Mouse (Mus musculus) lung, embryonic 14.5 days (tissue): ENCODE results near the gene Brsk1. TPM values are rescaled to one million over a fixed set of nuclear protein-coding genes. Genes with fewer than 3 reads are reported as not detected.

Experiments used
- ATAC-seq: fragments of 200-750 bp; cut with Nextera tagmentation; 2 replicates; pipeline ENCODE4 v1.8.0; 2017; ENCODE audit warnings: mild to moderate bottlenecking, moderate TSS enrichment, moderate library complexity; ENCODE audit not compliant: insufficient read depth
- DNase-seq: peaks from one replicate; pipeline ENCODE4 v3.0.0-alpha.2; 2015
- H3K27ac ChIP-seq: fragments of 300-500 bp; sonication (generic); 2 replicates; pipeline ENCODE4 v1.5.1; 2014; ENCODE audit warnings: low read depth, mild to moderate bottlenecking, moderate library complexity
- H3K27me3 ChIP-seq: fragments of 300-500 bp; sonication (generic); 2 replicates; pipeline ENCODE4 v1.6.1; 2014; ENCODE audit warnings: low read length, control low read depth; ENCODE audit not compliant: insufficient read depth
- H3K36me3 ChIP-seq: fragments of 300-500 bp; sonication (generic); 2 replicates; pipeline ENCODE4 v1.6.1; 2014; ENCODE audit warnings: control low read depth; ENCODE audit not compliant: insufficient read depth
- H3K4me1 ChIP-seq: fragments of 300-500 bp; sonication (generic); 2 replicates; pipeline ENCODE4 v1.6.1; 2014; ENCODE audit warnings: antibody characterized with exemption, control low read depth; ENCODE audit not compliant: insufficient read depth
- H3K4me2 ChIP-seq: fragments of 300-500 bp; sonication (generic); 2 replicates; pipeline ENCODE4 v1.6.1; 2014; ENCODE audit warnings: mild to moderate bottlenecking
- H3K4me3 ChIP-seq: fragments of 300-500 bp; sonication (generic); 2 replicates; pipeline ENCODE4 v1.5.1; 2014; ENCODE audit warnings: low read depth, low read length
- H3K9ac ChIP-seq: fragments of 300-500 bp; sonication (generic); 2 replicates; pipeline ENCODE4 v1.6.1; 2014
- H3K9me3 ChIP-seq: fragments of 300-500 bp; sonication (generic); 2 replicates; pipeline ENCODE4 v1.6.1; 2016; ENCODE audit warnings: low read depth, low read length, control low read depth
- CTCF ChIP-seq: IDR thresholded peaks from 2 replicates; pipeline ENCODE4 v1.5.1; 2016; ENCODE audit warnings: antibody characterized with exemption, low read depth
- WGBS: fragments of 180-500 bp; shearing (Covaris S2); extraction: QIAGEN DNeasy Blood & Tissue Kit; methylation state at CpG from one replicate; pipeline ENCODE4 v1.1.7; 2014; 5-methylcytosine and 5-hydroxymethylcytosine counted together
- polyA plus RNA-seq: library from polyadenylated mRNA; unstranded; fragments of >200 nt; fragmentation: Nextera tagmentation; extraction: Ambion mirVana; gene quantifications from 2 replicates; pipeline ENCODE4 v1.2.1, GENCODE M21; 2014

Brsk1 gene
- polyA plus RNA-seq, 1 experiment from 2014 or later, result 1.6 TPM

DNA sequence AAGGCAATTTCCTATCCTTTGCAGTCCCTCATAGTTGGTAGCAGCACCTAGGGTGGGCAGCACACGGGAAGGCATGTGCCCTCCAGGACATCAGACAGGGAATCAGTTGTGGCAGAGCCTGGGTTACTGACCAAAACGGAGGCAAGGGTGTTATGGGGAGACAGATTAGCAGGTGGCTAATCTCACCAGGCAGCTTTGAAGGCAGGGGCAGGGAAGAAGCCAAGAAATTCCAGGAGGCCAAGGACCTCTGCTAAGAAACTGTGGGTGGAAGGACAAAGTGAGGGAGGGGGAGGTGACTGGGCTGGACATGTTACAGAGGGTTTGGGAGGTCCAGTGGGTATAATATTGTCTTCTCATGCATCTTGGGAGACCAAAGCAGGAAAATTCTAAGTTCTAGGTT is 53.0 kb downstream of the Brsk1 start:
- H3K4me1 ChIP-seq, result peaks cover 5% of the 10 kb centered on the region; the same call in 1 of the 2 replicates
- TF ChIP-seq CTCF, result no peak
- ATAC-seq (no peak), DNase-seq (peak; percentile 47)
- peaks cover 39% of the 10 kb centered on the region for H3K36me3 ChIP-seq
- H3K9ac ChIP-seq, result no peak overlapping the region
- no peaks in the 10 kb centered on the region for H3K27me3 ChIP-seq
- H3K4me3 ChIP-seq, result no peak overlapping the region
- no peak overlapping the region for H3K27ac ChIP-seq
- 53% methylated on average over 2 of the region's 2 CpGs for WGBS
- H3K4me2 ChIP-seq, result peak overlapping the region; percentile 21; the same call in 1 of the 2 replicates
- no peaks in the 10 kb centered on the region for H3K9me3 ChIP-seq

DNA sequence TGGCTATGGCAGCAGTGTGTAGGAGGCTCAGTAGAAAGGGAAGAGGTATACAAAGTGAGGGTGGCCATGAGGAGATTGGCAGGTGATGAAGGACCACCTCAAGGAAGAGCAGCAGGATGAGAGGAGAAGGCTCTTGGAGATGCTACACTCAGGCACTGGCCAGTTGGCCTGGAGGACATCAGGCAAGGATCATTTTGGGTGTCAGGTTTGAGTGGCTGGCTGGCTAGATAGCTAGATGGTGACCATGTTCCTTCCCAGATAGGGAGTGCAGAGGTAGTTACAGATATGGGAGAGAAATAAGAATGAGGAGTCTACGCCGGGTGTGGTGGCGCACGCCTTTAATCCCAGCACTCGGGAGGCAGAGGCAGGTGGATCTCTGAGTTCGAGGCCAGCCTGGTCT is 54.5 kb downstream of the Brsk1 start:
- peaks cover 39% of the 10 kb centered on the region for H3K36me3 ChIP-seq
- 96% methylated on average over 6 of the region's 6 CpGs for WGBS
- no peak for ATAC-seq

DNA sequence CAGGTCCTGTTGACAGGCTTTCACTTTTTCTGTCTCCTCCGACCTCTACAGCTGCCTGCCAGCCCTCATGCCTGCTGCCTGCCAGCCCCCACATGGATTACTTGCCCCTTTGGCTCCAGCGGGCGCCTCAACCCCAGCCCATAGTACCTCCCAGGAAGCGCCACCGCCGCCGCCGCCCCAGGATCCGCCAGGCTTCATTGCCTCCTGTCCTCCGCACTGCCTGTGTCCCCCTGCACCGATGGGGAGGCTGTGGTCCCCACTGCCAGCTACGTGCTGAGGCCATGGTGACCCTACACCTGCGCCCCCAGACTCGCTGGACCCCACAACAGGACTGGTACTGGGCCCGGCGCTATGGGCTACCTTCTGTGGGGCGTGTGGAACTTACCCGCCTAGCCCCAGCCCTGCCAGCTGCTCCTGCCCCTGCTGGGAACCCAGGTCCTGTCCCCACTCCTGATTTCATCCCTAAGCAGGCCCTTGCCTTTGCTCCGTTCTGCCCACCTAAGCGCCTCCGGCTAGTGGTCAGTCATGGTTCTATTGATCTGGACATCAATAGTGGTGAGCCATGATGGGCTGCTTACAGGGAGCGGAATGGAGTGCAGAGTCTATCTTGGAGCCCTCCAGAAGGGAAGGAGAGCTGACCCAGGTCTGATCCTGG is 56.0 kb downstream of the Brsk1 start:
- Histone ChIP-seq H3K27ac (no peak overlapping the region), H3K36me3 (peaks cover 39% of the 10 kb centered on the region), H3K27me3 (no peaks in the 10 kb centered on the region), H3K4me2 (no peak overlapping the region), H3K4me1 (no peaks in the 10 kb centered on the region), H3K9me3 (no peaks in the 10 kb centered on the region), H3K4me3 (no peak overlapping the region), H3K9ac (no peak overlapping the region)
- no peak for DNase-seq
- WGBS, result 85% methylated on average over 22 of the region's 22 CpGs
- TF ChIP-seq CTCF, result no peak
- ATAC-seq, result no peak

More for the DNA sequence above, 54.5 kb downstream of the Brsk1 start:
- H3K4me2 ChIP-seq, result no peak overlapping the region
- H3K9me3 ChIP-seq, result no peaks in the 10 kb centered on the region
- H3K27ac ChIP-seq, result no peak overlapping the region
- H3K27me3 ChIP-seq, result no peaks in the 10 kb centered on the region
- DNase-seq, result no peak
- no peak overlapping the region for H3K9ac ChIP-seq
- TF ChIP-seq CTCF, result no peak
- H3K4me3 ChIP-seq, result no peak overlapping the region
- no peaks in the 10 kb centered on the region for H3K4me1 ChIP-seq

DNA sequence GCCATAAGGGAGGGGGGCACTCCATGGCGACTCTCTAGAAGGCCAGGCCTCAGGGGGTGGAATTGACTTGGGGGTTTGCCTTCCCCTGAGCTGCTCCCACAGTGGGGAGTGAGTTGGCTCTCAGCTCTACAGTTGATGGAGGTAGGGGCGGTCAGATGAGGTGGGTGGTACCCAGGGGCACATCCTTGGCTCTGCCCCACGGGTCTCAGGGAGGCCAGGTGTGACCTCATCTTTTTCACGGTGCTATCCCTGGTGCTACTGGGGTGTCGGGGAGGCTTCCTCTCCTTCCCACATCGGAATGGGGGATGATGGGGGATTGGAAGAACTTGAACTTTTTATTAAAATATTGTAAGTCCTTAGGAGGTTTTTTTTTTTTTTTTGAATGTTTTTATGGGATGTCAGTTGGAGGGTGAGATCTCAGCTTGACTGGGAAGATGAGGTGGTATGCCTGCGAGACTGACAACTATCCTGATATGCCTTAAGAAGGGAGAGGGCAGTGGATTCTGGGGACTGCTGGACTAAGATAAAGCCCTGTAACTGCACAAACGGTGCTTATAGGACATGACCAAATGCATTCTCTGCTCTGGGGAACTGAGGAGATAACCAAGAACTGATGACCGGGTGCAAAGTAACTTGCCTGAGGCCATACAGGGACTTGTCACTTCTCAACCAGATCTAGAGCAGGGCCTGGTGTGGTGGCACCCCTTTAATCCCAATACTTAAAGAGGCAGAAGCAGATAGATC is 56.9 kb downstream of the Brsk1 start:
- Histone ChIP-seq H3K27ac (no peak overlapping the region), H3K9ac (no peak overlapping the region), H3K4me2 (no peak overlapping the region), H3K36me3 (peaks cover 36% of the 10 kb centered on the region), H3K9me3 (no peaks in the 10 kb centered on the region), H3K4me3 (no peak overlapping the region), H3K27me3 (no peaks in the 10 kb centered on the region), H3K4me1 (peaks cover 3% of the 10 kb centered on the region; the same call in 1 of the 2 replicates)
- no peak for TF ChIP-seq CTCF
- ATAC-seq, result no peak
- WGBS, result 59% methylated on average over 9 of the region's 9 CpGs
- no peak for DNase-seq

DNA sequence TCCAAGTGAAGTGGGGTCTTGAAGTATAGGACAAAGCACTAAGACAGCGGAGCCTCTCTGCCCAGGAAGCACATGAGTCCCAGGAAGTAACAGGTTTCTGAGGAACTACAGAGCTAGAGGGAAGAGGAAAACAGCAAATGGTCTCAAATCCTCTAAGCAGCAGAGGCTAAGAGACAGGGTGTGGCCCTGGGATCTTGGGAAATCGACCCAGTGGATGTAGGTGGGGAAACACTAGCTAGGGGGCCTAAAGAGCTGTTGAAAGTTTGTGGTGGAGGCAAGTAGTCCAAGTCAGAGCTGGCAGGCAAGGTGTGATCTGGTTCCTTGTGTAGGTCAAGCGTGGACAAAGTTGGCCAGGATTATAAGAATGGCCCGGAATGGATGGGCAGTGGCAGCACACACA is 57.9 kb downstream of the Brsk1 start:
- 69% methylated on average over 4 of the region's 4 CpGs for WGBS
- Histone ChIP-seq H3K36me3 (peaks cover 27% of the 10 kb centered on the region), H3K4me3 (no peak overlapping the region), H3K27ac (no peak overlapping the region; the same call in 1 of the 2 replicates), H3K27me3 (no peaks in the 10 kb centered on the region), H3K4me1 (peaks cover 3% of the 10 kb centered on the region; the same call in 1 of the 2 replicates), H3K9me3 (no peaks in the 10 kb centered on the region), H3K4me2 (no peak overlapping the region), H3K9ac (no peak overlapping the region)
- ATAC-seq (no peak), DNase-seq (no peak)
- TF ChIP-seq CTCF, result no peak

DNA sequence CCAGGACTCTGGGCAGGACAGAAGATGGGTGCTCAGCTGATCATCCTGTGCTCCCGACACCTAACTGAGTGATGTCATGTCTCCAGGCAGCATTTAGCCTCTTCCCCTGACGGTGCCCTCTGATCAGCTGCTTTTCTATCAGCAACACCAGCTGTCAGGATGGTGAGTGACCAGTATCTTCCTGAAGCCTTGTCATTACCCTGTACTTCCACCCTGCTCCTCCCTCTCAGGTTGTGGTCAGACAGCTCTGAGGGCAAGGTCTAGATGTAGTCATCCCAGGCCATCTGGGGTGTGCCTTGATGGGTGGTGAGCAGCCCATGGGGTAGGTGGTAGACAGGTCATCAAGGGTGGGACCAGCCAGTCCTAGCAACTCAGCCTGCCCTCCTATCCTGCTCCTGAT is 58.8 kb downstream of the Brsk1 start:
- TF ChIP-seq CTCF, result no peak
- Histone ChIP-seq H3K9ac (no peak overlapping the region), H3K4me3 (no peak overlapping the region), H3K27ac (no peak overlapping the region), H3K4me1 (peaks cover 3% of the 10 kb centered on the region; the same call in 1 of the 2 replicates), H3K36me3 (peaks cover 22% of the 10 kb centered on the region), H3K9me3 (no peaks in the 10 kb centered on the region), H3K27me3 (no peaks in the 10 kb centered on the region), H3K4me2 (no peak overlapping the region)
- WGBS, result 78% methylated on average over 2 of the region's 2 CpGs
- ATAC-seq (no peak), DNase-seq (no peak)
